Mouse (Mus musculus) myocyte (in vitro differentiated cells): ENCODE measurements around the gene Ptbp1. TPM values are rescaled to one million over a fixed set of nuclear protein-coding genes. Genes with fewer than 3 reads are reported as not detected.

Source experiments
- H3K27me3 ChIP-seq: one replicate; pipeline ENCODE4 v1.6.1; 2011; ENCODE audit not compliant: control insufficient read depth, insufficient read depth, insufficient read length
- H3K36me3 ChIP-seq: one replicate; pipeline ENCODE4 v1.6.1; 2011; ENCODE audit not compliant: control insufficient read depth, insufficient read depth
- H3K4me2 ChIP-seq: one replicate; pipeline ENCODE4 v1.6.1; 2011; ENCODE audit warnings: low read depth, control low read depth
- H3K4me3 ChIP-seq: one replicate; pipeline ENCODE4 v1.5.1; 2011; ENCODE audit warnings: mild to moderate bottlenecking, control low read depth, moderate library complexity
- H3K79me2 ChIP-seq: one replicate; pipeline ENCODE4 v1.6.1; 2011; ENCODE audit not compliant: control insufficient read depth, insufficient read depth
- H3ac ChIP-seq: one replicate; pipeline ENCODE4 v1.6.1; 2011; ENCODE audit not compliant: control insufficient read depth, insufficient read length
- CEBPB ChIP-seq: IDR thresholded peaks from 2 replicates; pipeline ENCODE4 v1.6.1; 2011; ENCODE audit warnings: mild to moderate bottlenecking, moderate library complexity; ENCODE audit not compliant: poor library complexity, insufficient read depth, severe bottlenecking
- E2F4 ChIP-seq: IDR thresholded peaks from one replicate; pipeline ENCODE4 v1.6.1; 2011; ENCODE audit warnings: mild to moderate bottlenecking, control low read depth, moderate library complexity; ENCODE audit not compliant: insufficient read depth
- MAX ChIP-seq: IDR thresholded peaks from one replicate; pipeline ENCODE4 v1.6.1; 2011; ENCODE audit warnings: low read depth, mild to moderate bottlenecking, control low read depth
- MYOD1 ChIP-seq, 3 experiments: IDR thresholded peaks; one replicate each; pipeline ENCODE4 v1.6.1; 2011; ENCODE audit warnings: control low read depth in 2 of 3, low read depth in 2 of 3, mild to moderate bottlenecking in 2 of 3, moderate library complexity in 1 of 3; ENCODE audit not compliant: insufficient read length in 2 of 3, control insufficient read depth in 1 of 3
- MYOG ChIP-seq, 3 experiments: IDR thresholded peaks; one replicate each; pipeline ENCODE4 v1.6.1; 2011; ENCODE audit warnings: control low read depth in 2 of 3, low read depth in 2 of 3, mild to moderate bottlenecking in 2 of 3; ENCODE audit not compliant: insufficient read length in 2 of 3, control insufficient read depth in 1 of 3, insufficient read depth in 1 of 3
- POLR2A ChIP-seq: IDR thresholded peaks from one replicate; pipeline ENCODE4 v1.6.1; 2011; ENCODE audit warnings: low read depth, mild to moderate bottlenecking, control low read depth, moderate library complexity; ENCODE audit not compliant: insufficient read length
- POLR2AphosphoS2 ChIP-seq: IDR thresholded peaks from one replicate; pipeline ENCODE4 v1.6.1; 2011; ENCODE audit warnings: low read depth, control low read depth; ENCODE audit not compliant: insufficient read length
- REST ChIP-seq: IDR thresholded peaks from one replicate; pipeline ENCODE4 v1.6.1; 2011; ENCODE audit warnings: mild to moderate bottlenecking, control low read depth, moderate library complexity; ENCODE audit not compliant: insufficient read depth, insufficient read length
- SRF ChIP-seq: IDR thresholded peaks from one replicate; pipeline ENCODE4 v1.6.1; 2011; ENCODE audit warnings: low read depth; ENCODE audit not compliant: control insufficient read depth, insufficient read length
- TCF12 ChIP-seq: IDR thresholded peaks from one replicate; pipeline ENCODE4 v1.6.1; 2011; ENCODE audit warnings: mild to moderate bottlenecking, control low read depth; ENCODE audit not compliant: poor library complexity, insufficient read depth, severe bottlenecking
- TCF3 ChIP-seq: IDR thresholded peaks from one replicate; pipeline ENCODE4 v1.6.1; 2011; ENCODE audit warnings: low read depth, control low read depth; ENCODE audit not compliant: insufficient read length
- USF1 ChIP-seq: IDR thresholded peaks from one replicate; pipeline ENCODE4 v1.6.1; 2011; ENCODE audit warnings: low read depth, mild to moderate bottlenecking, control low read depth, moderate library complexity
- polyA plus RNA-seq: library from polyadenylated mRNA; unstranded; fragments of >200 nt; fragmentation: generic; extraction: Trizol; gene quantifications from one replicate; pipeline ENCODE4 v1.2.1, GENCODE M21; 2012; ENCODE audit warnings: missing spikeins

Ptbp1 gene
- polyA plus RNA-seq, 1 experiment = 158 TPM

GRCm38 (mm10) chr10:79821731-79822130, 32.5 kb upstream of the Ptbp1 start:
- Histone ChIP-seq H3K79me2 (no peaks in the 10 kb centered on the region), H3ac (no peak overlapping the region), H3K4me2 (no peak overlapping the region), H3K36me3 (peaks cover 2% of the 10 kb centered on the region), H3K4me3 (no peak overlapping the region), H3K27me3 (peaks cover 5% of the 10 kb centered on the region)
- TF ChIP-seq MYOD1 (IDR thresholded peaks at IDR 0.05; ENCODE audit: control insufficient read depth in 1 of 3, insufficient read length in 2 of 3, low read depth in 2 of 3) (no peak), MAX (no peak), MYOG (IDR thresholded peaks at IDR 0.05; ENCODE audit: control insufficient read depth in 1 of 3, insufficient read depth in 1 of 3, insufficient read length in 2 of 3, low read depth in 2 of 3) (no peak), TCF3 (no peak), CEBPB (no peak), USF1 (no peak), TCF12 (no peak), E2F4 (no peak), POLR2AphosphoS2 (no peak), POLR2A (no peak), SRF (no peak), REST (no peak)

- no peaks in the 10 kb centered on the region for H3K36me3 ChIP-seq
- H3K4me3 ChIP-seq = no peak overlapping the region
- no peak overlapping the region for H3K4me2 ChIP-seq
- no peaks in the 10 kb centered on the region for H3K79me2 ChIP-seq
- TF ChIP-seq E2F4 (no peak), SRF (no peak), POLR2A (no peak)
- peaks cover 11% of the 10 kb centered on the region for H3K27me3 ChIP-seq
- no peak overlapping the region for H3ac ChIP-seq
Measured at GRCm38 (mm10) chr10:79822372-79822771, 31.9 kb upstream of the Ptbp1 start.

- no peak for TF ChIP-seq CEBPB
- no peak for TF ChIP-seq MAX
- no peak for TF ChIP-seq SRF
- TF ChIP-seq USF1 = no peak
- TF ChIP-seq REST = no peak
- no peak for TF ChIP-seq MYOD1 (IDR thresholded peaks at IDR 0.05; ENCODE audit: control insufficient read depth in 1 of 3, insufficient read length in 2 of 3, low read depth in 2 of 3)
- TF ChIP-seq TCF3 = no peak
- no peak for TF ChIP-seq POLR2A
- no peak for TF ChIP-seq TCF12
- no peak for TF ChIP-seq POLR2AphosphoS2
- TF ChIP-seq MYOG (IDR thresholded peaks at IDR 0.05; ENCODE audit: control insufficient read depth in 1 of 3, insufficient read depth in 1 of 3, insufficient read length in 2 of 3, low read depth in 2 of 3) = no peak
- TF ChIP-seq E2F4 = no peak
- H3K4me3 ChIP-seq = no peak overlapping the region
- H3K4me2 ChIP-seq = no peak overlapping the region
Measured at GRCm38 (mm10) chr10:79823011-79823410, 31.2 kb upstream of the Ptbp1 start.

GRCm38 (mm10) chr10:79824413-79824812, 29.8 kb upstream of the Ptbp1 start:
- Histone ChIP-seq H3K4me2 (peak overlapping the region; percentile 74), H3ac (no peak overlapping the region), H3K36me3 (no peaks in the 10 kb centered on the region), H3K4me3 (no peak overlapping the region), H3K27me3 (peaks cover 20% of the 10 kb centered on the region), H3K79me2 (no peaks in the 10 kb centered on the region)
- TF ChIP-seq CEBPB (no peak), MYOD1 (IDR thresholded peaks at IDR 0.05; ENCODE audit: control insufficient read depth in 1 of 3, insufficient read length in 2 of 3, low read depth in 2 of 3) (peak in 1 of 3 experiments; percentile 22), USF1 (no peak), MYOG (IDR thresholded peaks at IDR 0.05; ENCODE audit: control insufficient read depth in 1 of 3, insufficient read depth in 1 of 3, insufficient read length in 2 of 3, low read depth in 2 of 3) (no peak), E2F4 (no peak)

More at GRCm38 (mm10) chr10:79823011-79823410, 31.2 kb upstream of the Ptbp1 start:
- peaks cover 11% of the 10 kb centered on the region for H3K27me3 ChIP-seq
- H3K36me3 ChIP-seq = no peaks in the 10 kb centered on the region
- H3K79me2 ChIP-seq = no peaks in the 10 kb centered on the region
- no peak overlapping the region for H3ac ChIP-seq

- H3K4me2 ChIP-seq = no peak overlapping the region
- no peak overlapping the region for H3ac ChIP-seq
- peaks cover 17% of the 10 kb centered on the region for H3K27me3 ChIP-seq
- no peak overlapping the region for H3K4me3 ChIP-seq
- no peaks in the 10 kb centered on the region for H3K36me3 ChIP-seq
- no peaks in the 10 kb centered on the region for H3K79me2 ChIP-seq
- TF ChIP-seq TCF12 (no peak), MYOG (IDR thresholded peaks at IDR 0.05; ENCODE audit: control insufficient read depth in 1 of 3, insufficient read depth in 1 of 3, insufficient read length in 2 of 3, low read depth in 2 of 3) (peak in 1 of 3 experiments; percentile 7)
Measured at GRCm38 (mm10) chr10:79831583-79831982, 22.6 kb upstream of the Ptbp1 start.
